Mouse (Mus musculus): ENCODE data around the gene Wdfy4. TPM values are rescaled to one million over a fixed set of nuclear protein-coding genes. Genes with fewer than 3 reads are reported as not detected.

Wdfy4 gene
- total RNA-seq (2023) = 100 to 1,000 TPM; 237 to 252 TPM

GRCm38 (mm10) chr14:33185068-33185800, at the start of gene Wdfy4:
TSS of gene Wdfy4 (minus strand) at chr14:33185508.

GRCm38 (mm10) chr14:33213823-33214766, 28.8 kb upstream of the Wdfy4 start, which contains the start of gene Arhgap22:
TSS of gene Arhgap22 (plus strand) at chr14:33214026.

GRCm38 (mm10) chr14:32991082-32991481, 194.2 kb downstream of the Wdfy4 start, which contains the start of gene Lrrc18:
TSS of gene Lrrc18 (plus strand) at chr14:32991382.

Other genes with a start within 250 kb of the Wdfy4 start
- gene Lrrc18, start 194.1 kb downstream of the Wdfy4 start, total RNA-seq (2023) = not detected
- gene Arhgap22, start 28.5 kb upstream of the Wdfy4 start, total RNA-seq (2023) = 1 to 10 TPM; 3.3 to 6.6 TPM